Mouse (Mus musculus) kidney, postnatal 0 days (tissue): ENCODE data around the gene Ifngr2. TPM values are rescaled to one million over a fixed set of nuclear protein-coding genes. Genes with fewer than 3 reads are reported as not detected.

Experiments used
- ATAC-seq: fragments of 200-750 bp; cut with Nextera tagmentation; replicated peaks from 2 replicates; pipeline ENCODE4 v1.8.0; 2017; ENCODE audit warnings: low read depth, moderate number of reproducible peaks, moderate TSS enrichment, moderate library complexity; ENCODE audit not compliant: low FRiP score
- DNase-seq: peaks from one replicate; pipeline ENCODE4 v3.0.0-alpha.2; 2016; ENCODE audit warnings: low spot score
- H3K27ac ChIP-seq: fragments of 300-500 bp; sonication (generic); 2 replicates; pipeline ENCODE4 v1.5.1; 2014; ENCODE audit warnings: mild to moderate bottlenecking
- H3K27me3 ChIP-seq: fragments of 300-500 bp; sonication (generic); 2 replicates; pipeline ENCODE4 v1.6.1; 2014; ENCODE audit warnings: low read length, mixed read lengths; ENCODE audit not compliant: insufficient read depth
- H3K36me3 ChIP-seq: fragments of 300-500 bp; sonication (generic); 2 replicates; pipeline ENCODE4 v1.6.1; 2014; ENCODE audit warnings: low read length, mixed read lengths; ENCODE audit not compliant: insufficient read depth
- H3K4me1 ChIP-seq: fragments of 300-500 bp; sonication (generic); replicated peaks from 2 replicates; pipeline ENCODE4 v1.6.1; 2014; ENCODE audit warnings: antibody characterized with exemption, low read length, mixed read lengths; ENCODE audit not compliant: insufficient read depth
- H3K4me2 ChIP-seq: fragments of 300-500 bp; sonication (generic); 2 replicates; pipeline ENCODE4 v1.6.1; 2014; ENCODE audit warnings: mild to moderate bottlenecking, low read length, moderate library complexity, mixed read lengths
- H3K4me3 ChIP-seq: fragments of 300-500 bp; sonication (generic); replicated peaks from 2 replicates; pipeline ENCODE4 v1.5.1; 2014; ENCODE audit warnings: low read depth, low read length
- H3K9ac ChIP-seq: fragments of 300-500 bp; sonication (generic); 2 replicates; pipeline ENCODE4 v1.6.1; 2014; ENCODE audit warnings: low read depth, low read length
- H3K9me3 ChIP-seq: fragments of 300-500 bp; sonication (generic); replicated peaks from 2 replicates; pipeline ENCODE4 v1.6.1; 2016; ENCODE audit warnings: low read length, inconsistent platforms, mixed read lengths
- CTCF ChIP-seq: IDR thresholded peaks from 2 replicates; pipeline ENCODE4 v1.5.1; 2016; ENCODE audit warnings: antibody characterized with exemption, low read depth, mild to moderate bottlenecking, moderate library complexity
- WGBS: fragments of 180-500 bp; shearing (Covaris S2); extraction: QIAGEN DNeasy Blood & Tissue Kit; methylation state at CpG from one replicate; pipeline ENCODE4 v1.1.7; 2014; 5-methylcytosine and 5-hydroxymethylcytosine counted together
- polyA plus RNA-seq: library from polyadenylated mRNA; unstranded; fragments of >200 nt; fragmentation: Nextera tagmentation; extraction: Ambion mirVana; gene quantifications from 2 replicates; pipeline ENCODE4 v1.2.1, GENCODE M21; 2015

The Ifngr2 gene
- polyA plus RNA-seq, 1 experiment from 2014 or later: 42.6 TPM

GRCm38 (mm10) chr16:91593262-91593661, 46.4 kb downstream of the Ifngr2 start:
- ATAC-seq (no peak), DNase-seq (no peak)
- Histone ChIP-seq H3K36me3 (no peaks in the 10 kb centered on the region), H3K4me1 (peaks cover 14% of the 10 kb centered on the region; the same call in 1 of the 2 replicates), H3K9ac (no peak overlapping the region), H3K27me3 (no peaks in the 10 kb centered on the region), H3K9me3 (no peaks in the 10 kb centered on the region), H3K27ac (no peak overlapping the region), H3K4me2 (no peak overlapping the region), H3K4me3 (no peak overlapping the region)
- TF ChIP-seq CTCF: no peak
- 30% methylated on average over 3 of the region's 3 CpGs for WGBS

DNA sequence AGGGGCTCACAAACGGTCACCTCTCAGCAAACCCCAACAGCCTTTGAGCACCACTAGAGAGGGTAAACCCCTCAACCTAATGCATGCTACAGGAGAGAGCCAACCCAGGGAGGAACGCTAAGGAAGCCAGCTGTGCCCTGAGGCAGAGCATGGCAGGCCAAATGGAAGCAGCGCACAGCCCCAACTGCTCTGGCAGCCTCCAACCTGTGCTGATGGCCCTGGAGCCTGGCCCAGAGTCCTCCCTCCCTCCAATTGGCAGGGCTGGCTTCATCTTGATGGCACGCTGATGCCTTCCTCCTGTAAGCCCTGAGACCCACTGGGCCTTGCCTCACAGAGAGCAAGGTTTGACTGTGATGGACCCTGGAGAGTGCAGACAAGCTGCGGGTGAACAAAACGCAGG, 48.2 kb downstream of the Ifngr2 start:
- Histone ChIP-seq H3K4me2 (no peak overlapping the region), H3K27ac (no peak overlapping the region), H3K9me3 (no peaks in the 10 kb centered on the region), H3K36me3 (no peaks in the 10 kb centered on the region), H3K4me3 (no peak overlapping the region), H3K9ac (no peak overlapping the region), H3K4me1 (0 out of 2 replicates have a peak, but pooled peaks cover 9% of the 10 kb centered on the region), H3K27me3 (no peaks in the 10 kb centered on the region)
- 77% methylated on average over 6 of the region's 6 CpGs for WGBS
- DNase-seq (no peak), ATAC-seq (no peak)
- no peak for TF ChIP-seq CTCF

- Histone ChIP-seq H3K4me2 (peak overlapping the region; percentile 79), H3K4me1 (0 out of 2 replicates have a peak, but pooled peaks cover 6% of the 10 kb centered on the region), H3K36me3 (no peaks in the 10 kb centered on the region), H3K9me3 (no peaks in the 10 kb centered on the region), H3K9ac (no peak overlapping the region), H3K27ac (no peak overlapping the region), H3K4me3 (peak overlapping the region; percentile 76), H3K27me3 (no peaks in the 10 kb centered on the region)
- no peak for DNase-seq
- TF ChIP-seq CTCF: no peak
- no peak for ATAC-seq
- 18% methylated on average over 9 of the region's 9 CpGs for WGBS
Observed at GRCm38 (mm10) chr16:91596397-91596778, 49.5 kb downstream of the Ifngr2 start.

DNA sequence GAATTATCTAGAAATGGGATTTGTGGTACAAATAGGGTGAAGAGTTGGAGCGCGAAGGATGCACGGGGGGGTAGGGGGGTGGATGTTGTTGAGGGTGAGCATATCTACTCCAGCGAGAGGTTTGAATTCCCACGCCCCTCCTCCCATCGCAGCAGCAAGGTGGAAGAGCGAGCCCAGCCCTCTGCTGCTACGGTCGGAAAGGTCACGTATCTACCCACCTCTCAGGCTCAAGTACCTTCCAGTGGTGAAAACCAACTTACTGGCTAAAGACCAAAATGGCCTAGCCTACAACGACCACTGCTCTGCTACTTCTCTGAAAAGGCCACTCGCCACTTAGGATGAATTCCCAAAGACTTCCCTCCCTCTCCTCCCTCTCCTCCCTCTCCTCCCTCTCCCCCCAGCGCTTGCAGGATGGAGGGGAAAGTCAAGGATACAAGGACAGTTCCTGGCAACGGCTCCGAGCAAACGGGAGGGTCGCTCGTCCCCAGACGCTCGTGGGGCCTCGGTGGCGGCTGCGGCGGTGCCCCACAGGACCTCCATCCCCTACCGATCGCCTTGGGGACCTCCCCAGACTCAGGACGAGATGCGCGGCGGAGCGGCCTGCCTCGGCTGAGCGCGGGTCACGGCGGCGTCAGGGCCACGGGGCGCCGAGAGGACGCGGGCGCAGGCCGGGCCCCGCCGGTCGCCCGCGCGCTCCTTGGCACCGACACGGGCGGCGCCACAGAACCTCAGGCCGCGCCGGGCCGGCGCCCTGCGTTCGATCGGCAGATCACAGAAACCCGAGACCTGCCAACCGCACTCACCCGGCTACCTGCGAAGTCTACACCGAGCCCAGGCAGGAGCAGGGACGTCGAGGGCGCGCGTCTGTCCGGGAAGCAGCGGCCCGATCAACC, 50.2 kb downstream of the Ifngr2 start:
- Histone ChIP-seq H3K27ac (peak overlapping the region; percentile 62), H3K27me3 (no peaks in the 10 kb centered on the region), H3K4me1 (0 out of 2 replicates have a peak, but pooled peaks cover 5% of the 10 kb centered on the region), H3K9me3 (no peaks in the 10 kb centered on the region), H3K9ac (peak overlapping the region; percentile 67), H3K4me3 (peak overlapping the region; percentile 76), H3K4me2 (peak overlapping the region; percentile 79), H3K36me3 (no peaks in the 10 kb centered on the region)
- TF ChIP-seq CTCF: no peak
- DNase-seq (peak; percentile 67), ATAC-seq (no peak)
- WGBS: under 1% methylated on average over 75 of the region's 75 CpGs

GRCm38 (mm10) chr16:91597672-91598010, 50.8 kb downstream of the Ifngr2 start, which contains the start of gene Tmem50b:
Gene Tmem50b, minus strand, starts transcription at chr16:91597800.
- no peaks in the 10 kb centered on the region for H3K27me3 ChIP-seq
- peak within 1 kb of the TSS; percentile 62 for H3K27ac ChIP-seq
- H3K9me3 ChIP-seq: no peaks in the 10 kb centered on the region
- no peaks in the 10 kb centered on the region for H3K4me1 ChIP-seq
- peak; percentile 98 for DNase-seq
- peak within 1 kb of the TSS; percentile 76 for H3K4me3 ChIP-seq
- H3K9ac ChIP-seq: peak within 1 kb of the TSS; percentile 67
- no peaks in the 10 kb centered on the region for H3K36me3 ChIP-seq
- under 1% methylated on average over 34 of the region's 34 CpGs for WGBS
- no peak for TF ChIP-seq CTCF
- peak; percentile 99 for ATAC-seq
- H3K4me2 ChIP-seq: peak within 1 kb of the TSS; percentile 79

GRCm38 (mm10) chr16:91599242-91599641, 52.4 kb downstream of the Ifngr2 start:
- Histone ChIP-seq H3K9me3 (no peaks in the 10 kb centered on the region), H3K27me3 (no peaks in the 10 kb centered on the region), H3K36me3 (no peaks in the 10 kb centered on the region), H3K4me2 (no peak overlapping the region), H3K4me1 (no peaks in the 10 kb centered on the region), H3K4me3 (no peak overlapping the region), H3K27ac (no peak overlapping the region), H3K9ac (no peak overlapping the region)
- TF ChIP-seq CTCF: peak; percentile 42
- ATAC-seq: no peak
- DNase-seq: no peak
